Mouse (Mus musculus) neural tube, embryonic 11.5 days (tissue): Measurements from ENCODE around the gene Uspl1. TPM values are rescaled to one million over a fixed set of nuclear protein-coding genes. Genes with fewer than 3 reads are reported as not detected.

Experiments used
- ATAC-seq: fragments of 200-750 bp; cut with Nextera tagmentation; 2 replicates; pipeline ENCODE4 v1.8.0; 2017; ENCODE audit warnings: moderate number of reproducible peaks, mild to moderate bottlenecking, moderate TSS enrichment, moderate library complexity; ENCODE audit not compliant: insufficient read depth, low FRiP score, low TSS enrichment
- DNase-seq: peaks from one replicate; pipeline ENCODE4 v3.0.0-alpha.2; 2015; ENCODE audit warnings: low spot score
- H3K27ac ChIP-seq: fragments of 300-500 bp; sonication (generic); 2 replicates; pipeline ENCODE4 v1.5.1; 2014; ENCODE audit warnings: low read depth, mild to moderate bottlenecking, low read length
- H3K27me3 ChIP-seq: fragments of 300-500 bp; sonication (generic); 2 replicates; pipeline ENCODE4 v1.6.1; 2014; ENCODE audit warnings: mild to moderate bottlenecking, low read length, mixed read lengths; ENCODE audit not compliant: control insufficient read depth, insufficient read depth
- H3K36me3 ChIP-seq: fragments of 300-500 bp; sonication (generic); 2 replicates; pipeline ENCODE4 v1.6.1; 2014; ENCODE audit warnings: mild to moderate bottlenecking, low read length, moderate library complexity, mixed read lengths; ENCODE audit not compliant: control insufficient read depth, insufficient read depth
- H3K4me1 ChIP-seq: fragments of 300-500 bp; sonication (generic); 2 replicates; pipeline ENCODE4 v1.6.1; 2014; ENCODE audit warnings: low read length, mixed read lengths; ENCODE audit not compliant: control insufficient read depth, insufficient read depth
- H3K4me2 ChIP-seq: fragments of 300-500 bp; sonication (generic); 2 replicates; pipeline ENCODE4 v1.6.1; 2014; ENCODE audit warnings: low read depth, mild to moderate bottlenecking, moderate library complexity
- H3K4me3 ChIP-seq: fragments of 300-500 bp; sonication (generic); 2 replicates; pipeline ENCODE4 v1.5.1; 2014; ENCODE audit warnings: low read depth, low read length
- H3K9ac ChIP-seq: fragments of 300-500 bp; sonication (generic); 2 replicates; pipeline ENCODE4 v1.6.1; 2014; ENCODE audit warnings: mild to moderate bottlenecking, low read length
- H3K9me3 ChIP-seq: fragments of 300-500 bp; sonication (generic); 2 replicates; pipeline ENCODE4 v1.6.1; 2016; ENCODE audit warnings: low read length; ENCODE audit not compliant: control insufficient read depth
- WGBS: fragments of 180-500 bp; shearing (Covaris S2); extraction: QIAGEN DNeasy Blood & Tissue Kit; methylation state at CpG from one replicate; pipeline ENCODE4 v1.1.7; 2014; 5-methylcytosine and 5-hydroxymethylcytosine counted together
- polyA plus RNA-seq: library from polyadenylated mRNA; unstranded; fragments of >200 nt; fragmentation: Nextera tagmentation; extraction: Ambion mirVana; gene quantifications from 2 replicates; pipeline ENCODE4 v1.2.1, GENCODE M21; 2014

Gene Uspl1
- polyA plus RNA-seq, 1 experiment from 2014 or later: 78.6 TPM

DNA sequence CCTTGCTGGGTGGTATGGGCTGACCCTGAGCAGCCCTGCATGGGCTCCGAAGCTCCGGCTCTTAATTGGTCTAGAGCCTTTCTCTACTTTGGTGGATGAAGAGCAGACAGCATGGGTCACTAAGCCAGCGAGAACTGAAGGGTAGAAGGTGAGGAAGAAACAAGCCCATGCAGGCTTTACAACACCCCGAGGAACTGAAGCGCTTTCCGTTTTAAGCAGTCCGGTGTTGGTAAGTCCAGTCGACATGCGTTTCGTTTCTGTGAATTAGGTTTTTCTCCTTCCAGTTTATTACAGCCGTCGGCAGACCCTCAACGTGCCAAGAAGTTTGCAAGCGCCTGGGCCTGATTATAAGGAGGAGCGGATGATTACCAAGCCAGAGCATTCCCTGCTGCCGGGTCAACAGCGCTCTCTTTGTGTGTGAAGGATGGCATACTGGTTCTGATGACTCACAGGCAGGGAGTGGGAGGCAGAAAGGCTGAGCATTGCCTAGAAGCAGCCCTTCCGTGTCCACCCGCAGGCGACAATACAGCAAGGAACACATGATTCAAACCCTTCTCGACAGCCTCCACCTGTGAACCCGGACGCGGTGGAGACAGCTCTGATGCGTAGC lies 40.3 kb upstream of the Uspl1 start:
- Histone ChIP-seq H3K4me3 (no peak overlapping the region), H3K4me1 (no peaks in the 10 kb centered on the region), H3K27ac (no peak overlapping the region), H3K36me3 (no peaks in the 10 kb centered on the region), H3K4me2 (no peak overlapping the region), H3K9ac (no peak overlapping the region), H3K27me3 (no peaks in the 10 kb centered on the region), H3K9me3 (no peaks in the 10 kb centered on the region)
- DNase-seq: no peak
- no peak for ATAC-seq
- 74% methylated on average over 25 of the region's 25 CpGs for WGBS

DNA sequence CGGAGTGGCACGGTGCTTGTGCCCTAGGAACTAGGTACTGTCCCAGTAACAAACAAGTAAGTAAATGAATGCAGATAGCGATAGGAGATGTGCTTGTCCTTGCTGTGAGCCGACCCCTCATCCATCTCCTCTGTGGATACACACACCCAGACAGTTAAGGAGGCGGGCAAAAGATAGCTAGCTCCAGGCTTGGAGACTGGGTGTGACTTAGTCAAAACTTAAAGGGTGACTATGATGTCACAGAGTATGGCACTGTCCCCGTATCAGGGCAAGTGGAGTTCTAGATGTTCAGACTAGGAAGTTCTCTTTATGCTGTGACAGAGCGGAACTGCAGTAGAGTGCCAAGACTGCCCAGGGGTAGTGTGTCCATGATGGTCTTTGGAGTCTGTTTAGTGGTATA lies 37.5 kb upstream of the Uspl1 start:
- Histone ChIP-seq H3K27me3 (no peaks in the 10 kb centered on the region), H3K36me3 (no peaks in the 10 kb centered on the region), H3K4me1 (no peaks in the 10 kb centered on the region), H3K4me3 (no peak overlapping the region), H3K4me2 (no peak overlapping the region), H3K9me3 (no peaks in the 10 kb centered on the region), H3K27ac (no peak overlapping the region), H3K9ac (no peak overlapping the region)
- DNase-seq: no peak
- ATAC-seq: no peak
- 93% methylated on average over 7 of the region's 7 CpGs for WGBS

DNA sequence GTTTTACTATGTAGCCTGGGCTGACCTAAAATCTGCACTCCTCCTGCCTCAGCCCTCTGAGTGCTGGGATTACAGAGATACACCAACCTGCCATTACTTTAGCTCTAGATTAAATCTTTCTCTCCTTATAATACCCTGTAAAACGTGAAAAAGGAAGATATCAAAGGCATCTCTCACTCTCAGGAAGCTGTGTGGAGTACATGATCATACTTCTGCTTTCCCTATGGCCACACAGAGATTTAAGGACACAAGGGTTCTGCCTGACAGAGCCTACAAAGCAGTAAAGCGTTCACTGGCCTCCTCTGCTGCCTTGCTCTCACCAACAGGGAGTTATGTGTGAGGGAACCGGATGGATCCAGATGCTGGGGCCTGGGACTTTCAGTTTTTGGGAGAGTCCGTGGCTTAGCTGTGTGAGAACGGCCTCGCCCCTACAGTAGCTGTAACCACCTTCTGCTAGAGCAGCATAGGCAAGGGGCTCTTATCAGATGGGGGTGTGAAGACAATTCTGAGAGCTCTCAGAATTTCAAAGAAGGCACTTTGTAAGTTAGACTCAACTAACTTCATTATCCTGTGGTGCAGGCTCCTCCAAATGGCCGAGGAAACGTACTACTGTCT lies 36.7 kb upstream of the Uspl1 start:
- no peak for ATAC-seq
- no peak overlapping the region for H3K4me3 ChIP-seq
- no peaks in the 10 kb centered on the region for H3K4me1 ChIP-seq
- H3K27me3 ChIP-seq: no peaks in the 10 kb centered on the region
- no peak overlapping the region for H3K27ac ChIP-seq
- H3K36me3 ChIP-seq: no peaks in the 10 kb centered on the region
- H3K9me3 ChIP-seq: no peaks in the 10 kb centered on the region
- 86% methylated on average over 8 of the region's 8 CpGs for WGBS
- H3K9ac ChIP-seq: no peak overlapping the region
- H3K4me2 ChIP-seq: no peak overlapping the region
- DNase-seq: no peak

DNA sequence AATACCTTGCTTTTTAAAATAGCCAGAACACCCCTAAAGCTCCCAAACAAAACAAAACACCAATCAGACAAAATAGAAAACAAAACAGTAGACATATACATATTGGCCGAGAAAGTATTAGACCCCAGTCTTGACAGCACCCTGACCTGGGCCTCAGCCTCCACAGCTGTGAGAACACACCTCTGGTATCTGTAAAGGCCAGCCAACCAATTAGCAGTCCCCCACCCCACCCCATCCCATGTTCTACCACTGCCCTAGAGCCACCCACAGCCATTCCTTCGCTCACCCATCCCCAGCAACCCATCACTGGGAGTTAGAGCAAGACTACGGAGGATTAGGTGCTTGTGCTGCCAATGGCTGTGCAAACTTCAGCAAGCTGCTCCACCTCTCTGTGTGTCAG lies 33.3 kb upstream of the Uspl1 start:
- no peak overlapping the region for H3K4me3 ChIP-seq
- no peaks in the 10 kb centered on the region for H3K27me3 ChIP-seq
- no peaks in the 10 kb centered on the region for H3K36me3 ChIP-seq
- no peaks in the 10 kb centered on the region for H3K9me3 ChIP-seq
- H3K4me2 ChIP-seq: no peak overlapping the region
- no peak for DNase-seq
- H3K4me1 ChIP-seq: no peaks in the 10 kb centered on the region
- no peak overlapping the region for H3K9ac ChIP-seq
- no peak overlapping the region for H3K27ac ChIP-seq
- ATAC-seq: no peak
- WGBS: 96% methylated on average over 3 of the region's 3 CpGs

DNA sequence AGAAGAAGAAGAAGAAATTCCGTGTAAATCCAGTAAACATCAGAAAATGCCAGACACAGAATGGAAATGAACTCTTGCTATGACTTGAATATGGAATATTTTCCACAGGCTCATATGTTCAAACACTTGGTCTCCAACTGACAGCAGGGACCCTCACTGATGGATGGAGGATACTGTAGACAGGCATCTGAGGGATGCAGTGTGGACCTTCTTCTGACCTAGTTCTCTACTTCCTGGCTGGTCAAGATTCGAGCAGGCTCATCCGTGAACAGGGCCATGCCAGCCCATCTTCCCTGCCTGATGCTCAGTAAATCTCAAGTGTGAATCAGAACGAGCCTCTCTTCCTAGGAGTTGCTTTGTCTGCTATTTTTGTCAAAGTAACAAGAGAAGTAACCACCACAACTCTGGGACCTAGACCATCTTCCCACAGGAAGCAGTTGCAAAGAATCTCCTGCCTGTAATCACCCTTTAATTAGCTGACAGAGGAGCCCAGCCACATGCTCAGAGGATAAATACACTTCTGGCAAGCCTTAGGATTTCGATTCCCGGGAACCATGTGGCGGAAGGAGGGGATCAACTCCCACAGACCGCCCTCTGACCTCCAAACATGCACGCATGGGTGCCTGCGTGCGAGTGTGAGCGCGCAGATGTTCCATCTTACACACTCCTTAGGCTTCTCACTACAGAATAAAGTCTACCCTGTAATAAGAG lies 31.9 kb upstream of the Uspl1 start:
- DNase-seq (no peak), ATAC-seq (no peak)
- Histone ChIP-seq H3K4me3 (no peak overlapping the region), H3K27ac (no peak overlapping the region), H3K9ac (no peak overlapping the region), H3K4me1 (no peaks in the 10 kb centered on the region), H3K27me3 (no peaks in the 10 kb centered on the region), H3K9me3 (no peaks in the 10 kb centered on the region), H3K36me3 (no peaks in the 10 kb centered on the region), H3K4me2 (no peak overlapping the region)
- 62% methylated on average over 13 of the region's 13 CpGs for WGBS

DNA sequence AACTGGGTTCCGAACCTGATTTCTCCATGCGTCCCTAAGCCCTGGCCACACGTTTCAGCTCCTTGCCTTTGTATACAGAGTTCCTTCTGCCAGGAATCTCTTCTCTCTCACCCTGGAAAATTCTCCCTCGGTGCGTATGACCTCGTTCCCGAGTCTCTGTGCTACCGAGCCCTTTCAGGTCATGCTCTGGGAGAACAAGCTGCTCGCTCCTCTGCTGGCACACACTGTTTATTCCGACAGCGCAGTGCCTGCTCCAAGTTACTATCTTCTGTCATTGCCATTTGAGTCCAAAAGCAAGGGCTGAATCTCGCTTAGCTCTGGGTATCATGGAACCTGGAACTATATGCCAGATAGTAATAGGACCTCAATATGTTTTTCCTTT lies 31.4 kb upstream of the Uspl1 start:
- no peak for DNase-seq
- no peaks in the 10 kb centered on the region for H3K9me3 ChIP-seq
- no peak overlapping the region for H3K4me2 ChIP-seq
- no peak for ATAC-seq
- no peak overlapping the region for H3K9ac ChIP-seq
- no peaks in the 10 kb centered on the region for H3K36me3 ChIP-seq
- H3K27me3 ChIP-seq: no peaks in the 10 kb centered on the region
- 69% methylated on average over 12 of the region's 12 CpGs for WGBS
- H3K4me1 ChIP-seq: no peaks in the 10 kb centered on the region
- H3K4me3 ChIP-seq: no peak overlapping the region
- H3K27ac ChIP-seq: no peak overlapping the region

DNA sequence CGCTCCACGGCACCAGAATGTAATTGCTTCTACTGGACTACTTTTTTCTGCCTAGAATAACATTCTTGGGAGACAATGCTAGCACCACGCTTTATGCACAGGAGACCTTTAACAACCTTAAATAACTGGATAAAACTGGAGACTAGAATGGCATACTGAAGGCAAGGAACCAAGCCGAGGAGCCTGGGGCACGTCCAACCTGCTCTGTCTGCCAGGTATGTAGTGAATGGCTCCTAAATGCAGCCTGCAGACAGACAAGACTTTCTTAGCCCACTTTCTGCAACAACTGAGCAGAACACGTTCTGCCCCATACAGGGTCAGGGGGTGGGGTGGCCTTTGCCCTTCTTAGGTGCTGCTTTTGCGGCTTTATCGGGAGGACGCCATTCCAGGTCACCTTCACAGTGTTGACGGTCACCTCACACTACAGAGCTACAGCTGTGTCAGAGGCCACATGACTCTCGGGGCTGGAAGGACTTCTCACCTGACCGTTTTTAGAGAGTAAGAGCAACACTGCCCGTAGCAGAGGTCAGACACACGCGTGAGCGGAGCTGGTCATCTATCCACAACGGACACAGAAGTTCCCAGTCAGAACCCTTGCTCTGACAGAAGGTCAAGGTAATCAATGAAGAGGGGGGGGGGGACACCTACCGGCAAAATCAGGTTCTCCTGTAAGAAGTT lies 27.1 kb upstream of the Uspl1 start:
- no peak for DNase-seq

DNA sequence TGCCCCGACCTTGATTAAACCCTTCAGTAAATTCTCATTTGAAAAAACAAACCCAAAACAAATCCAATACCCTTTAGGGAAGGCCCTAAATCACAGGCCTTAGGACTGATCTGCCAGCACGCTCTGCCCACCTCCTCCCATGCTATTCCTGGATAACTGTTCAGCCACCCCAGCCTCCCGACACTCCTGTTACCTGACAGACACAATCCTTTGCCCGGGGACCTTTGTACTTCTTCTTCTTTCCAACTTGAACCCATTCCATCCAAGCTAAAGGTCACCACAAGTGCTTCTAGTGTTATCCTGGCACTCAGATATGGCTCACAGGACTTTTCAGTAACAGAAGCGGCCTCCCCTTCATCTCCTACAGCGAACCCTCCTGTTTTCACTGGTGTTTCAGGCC lies 25.1 kb upstream of the Uspl1 start:
- ATAC-seq: no peak
- Histone ChIP-seq H3K27me3 (no peaks in the 10 kb centered on the region), H3K36me3 (no peaks in the 10 kb centered on the region), H3K4me1 (no peaks in the 10 kb centered on the region), H3K9me3 (no peaks in the 10 kb centered on the region), H3K9ac (no peak overlapping the region), H3K4me3 (no peak overlapping the region), H3K4me2 (no peak overlapping the region), H3K27ac (no peak overlapping the region)
- 95% methylated on average over 6 of the region's 6 CpGs for WGBS
- DNase-seq: no peak

More for the DNA sequence above, 27.1 kb upstream of the Uspl1 start:
- Histone ChIP-seq H3K4me3 (no peak overlapping the region), H3K36me3 (no peaks in the 10 kb centered on the region), H3K27ac (no peak overlapping the region), H3K27me3 (no peaks in the 10 kb centered on the region), H3K9ac (no peak overlapping the region), H3K9me3 (no peaks in the 10 kb centered on the region), H3K4me2 (no peak overlapping the region), H3K4me1 (no peaks in the 10 kb centered on the region)
- no peak for ATAC-seq
- 88% methylated on average over 18 of the region's 18 CpGs for WGBS
